Mouse (Mus musculus) neural tube, embryonic 13.5 days (tissue): Measurements from ENCODE around the gene Uqcrq. TPM values are rescaled to one million over a fixed set of nuclear protein-coding genes. Genes with fewer than 3 reads are reported as not detected.
A peak's percentile ranks its signal among the peaks of the same experiment; 100 is the strongest.

ENCODE experiments used
- ATAC-seq: fragments of 200-750 bp; cut with Nextera tagmentation; 2 replicates; pipeline ENCODE4 v1.8.0; 2017; ENCODE audit warnings: low read depth, mild to moderate bottlenecking, moderate TSS enrichment, moderate library complexity
- H3K27ac ChIP-seq: fragments of 300-500 bp; sonication (generic); replicated peaks from 2 replicates; pipeline ENCODE4 v1.5.1; 2015; ENCODE audit warnings: moderate library complexity, mild to moderate bottlenecking, inconsistent platforms
- H3K27me3 ChIP-seq: fragments of 300-500 bp; sonication (generic); 2 replicates; pipeline ENCODE4 v1.6.1; 2015; ENCODE audit warnings: mild to moderate bottlenecking, inconsistent platforms
- H3K36me3 ChIP-seq: fragments of 300-500 bp; sonication (generic); 2 replicates; pipeline ENCODE4 v1.6.1; 2015; ENCODE audit warnings: mild to moderate bottlenecking, inconsistent platforms
- H3K4me1 ChIP-seq: fragments of 300-500 bp; sonication (generic); replicated peaks from 2 replicates; pipeline ENCODE4 v1.6.1; 2015; ENCODE audit warnings: inconsistent platforms
- H3K4me2 ChIP-seq: fragments of 300-500 bp; sonication (generic); 2 replicates; pipeline ENCODE4 v1.6.1; 2015; ENCODE audit warnings: inconsistent platforms, mild to moderate bottlenecking, moderate library complexity
- H3K4me3 ChIP-seq: fragments of 300-500 bp; sonication (generic); 2 replicates; pipeline ENCODE4 v1.5.1; 2015; ENCODE audit warnings: mild to moderate bottlenecking, inconsistent platforms
- H3K9ac ChIP-seq: fragments of 300-500 bp; sonication (generic); 2 replicates; pipeline ENCODE4 v1.6.1; 2015; ENCODE audit warnings: moderate library complexity, mild to moderate bottlenecking, inconsistent platforms
- H3K9me3 ChIP-seq: fragments of 300-500 bp; sonication (generic); 2 replicates; pipeline ENCODE4 v1.6.1; 2016; ENCODE audit warnings: inconsistent platforms
- WGBS: fragments of 180-500 bp; shearing (Covaris S2); methylation state at CpG from one replicate; pipeline ENCODE4 v1.1.7; 2015; 5-methylcytosine and 5-hydroxymethylcytosine counted together
- polyA plus RNA-seq: library from polyadenylated mRNA; unstranded; fragments of >200 nt; fragmentation: Nextera tagmentation; extraction: Ambion mirVana; gene quantifications from 2 replicates; pipeline ENCODE4 v1.2.1, GENCODE M21; 2015

The Uqcrq gene
- 722 and 723 TPM in 2 replicates for polyA plus RNA-seq

GRCm38 (mm10) chr11:53430670-53431346 lies at the start of gene Uqcrq, which contains the start of gene Gdf9:
Gene Uqcrq (minus strand): TSS chr11:53430831.
Gene Gdf9 (plus strand): TSS chr11:53431023.
- under 1% methylated on average over 44 of the region's 44 CpGs for WGBS
- Histone ChIP-seq H3K4me3 (peak within 1 kb of the TSS; percentile 87), H3K9ac (peak within 1 kb of the TSS; percentile 93), H3K36me3 (peaks cover 17% of the 10 kb centered on the region), H3K27me3 (no peaks in the 10 kb centered on the region), H3K4me1 (peaks cover 19% of the 10 kb centered on the region), H3K27ac (peak within 1 kb of the TSS; percentile 86), H3K4me2 (peak within 1 kb of the TSS; percentile 92), H3K9me3 (no peaks in the 10 kb centered on the region)
- ATAC-seq = peak; percentile 97

- WGBS = 3% methylated on average over 40 of the region's 40 CpGs
- peak; percentile 52; the same call in 1 of the 2 replicates for ATAC-seq
- peaks cover 79% of the 10 kb centered on the region for H3K27me3 ChIP-seq
These were observed 49.2 kb upstream of the Uqcrq start, which contains the start of the genes Gm9945 and Sowaha for GRCm38 (mm10) chr11:53479783-53480301. Gene Gm9945 (plus strand): TSS chr11:53480166. Gene Sowaha (minus strand): TSS chr11:53480274.

GRCm38 (mm10) chr11:53479171-53479782 lies 48.6 kb upstream of the Uqcrq start:
- Histone ChIP-seq H3K27ac (no peak overlapping the region), H3K9me3 (no peaks in the 10 kb centered on the region), H3K9ac (peak overlapping the region; percentile 59), H3K4me2 (peak overlapping the region; percentile 77), H3K27me3 (peaks cover 83% of the 10 kb centered on the region), H3K36me3 (no peaks in the 10 kb centered on the region), H3K4me1 (peaks cover 33% of the 10 kb centered on the region), H3K4me3 (peak overlapping the region; percentile 46)
- peak; percentile 44; the same call in 1 of the 2 replicates for ATAC-seq
- WGBS = 1% methylated on average over 62 of the region's 62 CpGs

More at GRCm38 (mm10) chr11:53479783-53480301, 49.2 kb upstream of the Uqcrq start, which contains the start of the genes Gm9945 and Sowaha:
- Histone ChIP-seq H3K27ac (no peak within 1 kb of the TSS), H3K4me2 (peak within 1 kb of the TSS; percentile 77), H3K36me3 (no peaks in the 10 kb centered on the region), H3K9me3 (no peaks in the 10 kb centered on the region), H3K4me1 (peaks cover 33% of the 10 kb centered on the region), H3K9ac (peak within 1 kb of the TSS; percentile 59), H3K4me3 (peak within 1 kb of the TSS; percentile 46)

GRCm38 (mm10) chr11:53478383-53479170 lies 47.9 kb upstream of the Uqcrq start:
- H3K27ac ChIP-seq = no peak overlapping the region
- peak overlapping the region; percentile 46 for H3K4me3 ChIP-seq
- no peaks in the 10 kb centered on the region for H3K9me3 ChIP-seq
- 4% methylated on average over 79 of the region's 79 CpGs for WGBS
- no peaks in the 10 kb centered on the region for H3K36me3 ChIP-seq
- H3K27me3 ChIP-seq = peaks cover 85% of the 10 kb centered on the region
- peak overlapping the region; percentile 59 for H3K9ac ChIP-seq
- peak overlapping the region; percentile 77 for H3K4me2 ChIP-seq
- peaks cover 37% of the 10 kb centered on the region for H3K4me1 ChIP-seq
- peak; percentile 17; the same call in 1 of the 2 replicates for ATAC-seq

GRCm38 (mm10) chr11:53477833-53478232 lies 47.2 kb upstream of the Uqcrq start:
- ATAC-seq = no peak
- H3K4me2 ChIP-seq = peak overlapping the region; percentile 77; the same call in 1 of the 2 replicates
- H3K4me1 ChIP-seq = peaks cover 37% of the 10 kb centered on the region
- peaks cover 82% of the 10 kb centered on the region for H3K27me3 ChIP-seq
- H3K27ac ChIP-seq = no peak overlapping the region
- H3K9me3 ChIP-seq = no peaks in the 10 kb centered on the region
- 42% methylated on average over 7 of the region's 7 CpGs for WGBS
- no peaks in the 10 kb centered on the region for H3K36me3 ChIP-seq
- H3K9ac ChIP-seq = no peak overlapping the region
- no peak overlapping the region for H3K4me3 ChIP-seq

- Histone ChIP-seq H3K4me3 (no peak overlapping the region), H3K4me2 (peak overlapping the region; percentile 40), H3K9me3 (no peaks in the 10 kb centered on the region), H3K27ac (peak overlapping the region; percentile 61; the same call in 1 of the 2 replicates), H3K4me1 (peaks cover 43% of the 10 kb centered on the region), H3K36me3 (no peaks in the 10 kb centered on the region), H3K9ac (no peak overlapping the region), H3K27me3 (peaks cover 84% of the 10 kb centered on the region)
- 17% methylated on average over 8 of the region's 8 CpGs for WGBS
- no peak for ATAC-seq
These were observed 45.0 kb upstream of the Uqcrq start for GRCm38 (mm10) chr11:53475620-53476019.

- Histone ChIP-seq H3K4me3 (no peak overlapping the region), H3K36me3 (no peaks in the 10 kb centered on the region), H3K9ac (no peak overlapping the region), H3K4me2 (no peak overlapping the region), H3K9me3 (no peaks in the 10 kb centered on the region), H3K27me3 (peaks cover 72% of the 10 kb centered on the region), H3K4me1 (peaks cover 39% of the 10 kb centered on the region), H3K27ac (no peak overlapping the region)
- WGBS = 84% methylated on average over 3 of the region's 3 CpGs
- no peak for ATAC-seq
These were observed 42.1 kb upstream of the Uqcrq start for GRCm38 (mm10) chr11:53472709-53473108.

GRCm38 (mm10) chr11:53469968-53470695 lies 39.5 kb upstream of the Uqcrq start, which contains the start of gene Gm9837:
Gene Gm9837 (minus strand): TSS chr11:53470479.
- peak; percentile 71 for ATAC-seq

GRCm38 (mm10) chr11:53469294-53469967 lies 38.8 kb upstream of the Uqcrq start:
- Histone ChIP-seq H3K27me3 (peaks cover 79% of the 10 kb centered on the region), H3K4me1 (peaks cover 30% of the 10 kb centered on the region), H3K27ac (no peak overlapping the region), H3K9me3 (0 out of 2 replicates have a peak, but pooled peaks cover 3% of the 10 kb centered on the region), H3K9ac (no peak overlapping the region), H3K4me3 (peak overlapping the region; percentile 19; the same call in 1 of the 2 replicates), H3K4me2 (peak overlapping the region; percentile 55), H3K36me3 (no peaks in the 10 kb centered on the region)
- WGBS = 33% methylated on average over 16 of the region's 16 CpGs
- ATAC-seq = no peak

More at GRCm38 (mm10) chr11:53469968-53470695, 39.5 kb upstream of the Uqcrq start, which contains the start of gene Gm9837:
- no peaks in the 10 kb centered on the region for H3K36me3 ChIP-seq
- peak within 1 kb of the TSS; percentile 55 for H3K4me2 ChIP-seq
- peak within 1 kb of the TSS; percentile 43; the same call in 1 of the 2 replicates for H3K9ac ChIP-seq
- peak within 1 kb of the TSS; percentile 61 for H3K27ac ChIP-seq
- 3% methylated on average over 29 of the region's 29 CpGs for WGBS
- H3K4me3 ChIP-seq = peak within 1 kb of the TSS; percentile 19
- H3K9me3 ChIP-seq = no peaks in the 10 kb centered on the region
- H3K4me1 ChIP-seq = peaks cover 33% of the 10 kb centered on the region
- peaks cover 79% of the 10 kb centered on the region for H3K27me3 ChIP-seq

GRCm38 (mm10) chr11:53466231-53466971 lies 35.8 kb upstream of the Uqcrq start:
- no peaks in the 10 kb centered on the region for H3K36me3 ChIP-seq
- H3K4me1 ChIP-seq = peaks cover 38% of the 10 kb centered on the region
- 0 out of 2 replicates have a peak, but pooled peaks cover 4% of the 10 kb centered on the region for H3K9me3 ChIP-seq
- H3K4me3 ChIP-seq = peak overlapping the region; percentile 30
- no peak overlapping the region for H3K27ac ChIP-seq
- peak overlapping the region; percentile 56 for H3K4me2 ChIP-seq
- WGBS = 6% methylated on average over 40 of the region's 40 CpGs
- peaks cover 87% of the 10 kb centered on the region for H3K27me3 ChIP-seq
- H3K9ac ChIP-seq = peak overlapping the region; percentile 55
- ATAC-seq = peak; percentile 34
